Mouse (Mus musculus) lung, embryonic 14.5 days (tissue): ENCODE measurements at regions not wholly inside any gene's neighbourhood (a gene's known extent, or its start where the extent isn't known, plus 50 kb on each side); places are given as distances from the start of the nearest gene placed in this dataset.
A peak's percentile ranks its signal among the peaks of the same experiment; 100 is the strongest.

Experiments
- ATAC-seq: fragments of 200-750 bp; cut with Nextera tagmentation; 2 replicates; pipeline ENCODE4 v1.8.0; 2017; ENCODE audit warnings: mild to moderate bottlenecking, moderate TSS enrichment, moderate library complexity; ENCODE audit not compliant: insufficient read depth
- DNase-seq: peaks from one replicate; pipeline ENCODE4 v3.0.0-alpha.2; 2015
- H3K27ac ChIP-seq: fragments of 300-500 bp; sonication (generic); 2 replicates; pipeline ENCODE4 v1.5.1; 2014; ENCODE audit warnings: low read depth, mild to moderate bottlenecking, moderate library complexity
- H3K27me3 ChIP-seq: fragments of 300-500 bp; sonication (generic); 2 replicates; pipeline ENCODE4 v1.6.1; 2014; ENCODE audit warnings: low read length, control low read depth; ENCODE audit not compliant: insufficient read depth
- H3K36me3 ChIP-seq: fragments of 300-500 bp; sonication (generic); 2 replicates; pipeline ENCODE4 v1.6.1; 2014; ENCODE audit warnings: control low read depth; ENCODE audit not compliant: insufficient read depth
- H3K4me1 ChIP-seq: fragments of 300-500 bp; sonication (generic); 2 replicates; pipeline ENCODE4 v1.6.1; 2014; ENCODE audit warnings: antibody characterized with exemption, control low read depth; ENCODE audit not compliant: insufficient read depth
- H3K4me2 ChIP-seq: fragments of 300-500 bp; sonication (generic); 2 replicates; pipeline ENCODE4 v1.6.1; 2014; ENCODE audit warnings: mild to moderate bottlenecking
- H3K4me3 ChIP-seq: fragments of 300-500 bp; sonication (generic); 2 replicates; pipeline ENCODE4 v1.5.1; 2014; ENCODE audit warnings: low read depth, low read length
- H3K9ac ChIP-seq: fragments of 300-500 bp; sonication (generic); 2 replicates; pipeline ENCODE4 v1.6.1; 2014
- H3K9me3 ChIP-seq: fragments of 300-500 bp; sonication (generic); 2 replicates; pipeline ENCODE4 v1.6.1; 2016; ENCODE audit warnings: low read depth, low read length, control low read depth
- CTCF ChIP-seq: IDR thresholded peaks from 2 replicates; pipeline ENCODE4 v1.5.1; 2016; ENCODE audit warnings: antibody characterized with exemption, low read depth
- WGBS: fragments of 180-500 bp; shearing (Covaris S2); extraction: QIAGEN DNeasy Blood & Tissue Kit; methylation state at CpG from one replicate; pipeline ENCODE4 v1.1.7; 2014; 5-methylcytosine and 5-hydroxymethylcytosine counted together

DNA sequence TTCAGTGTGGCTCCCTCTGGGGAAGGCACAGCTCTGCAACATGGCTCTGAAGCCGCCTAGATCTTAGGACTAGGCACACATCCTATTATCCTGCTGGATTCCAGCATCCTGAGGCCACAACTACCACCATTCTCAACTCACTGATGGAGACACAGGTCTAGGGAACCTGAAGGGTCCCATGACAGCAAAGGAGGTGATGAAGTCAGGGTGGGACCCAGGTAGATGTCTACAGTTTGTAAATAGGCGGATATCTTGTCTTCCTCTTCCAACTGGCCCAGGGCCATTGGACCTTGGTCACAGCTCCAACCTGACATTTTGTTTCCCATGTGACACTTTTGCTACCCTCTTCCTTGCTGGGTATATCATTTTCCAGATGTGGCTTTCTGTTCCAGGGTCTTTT, 106.4 kb downstream of the Vapb start:
- Histone ChIP-seq H3K9ac (no peak overlapping the region), H3K9me3 (no peaks in the 10 kb centered on the region), H3K36me3 (no peaks in the 10 kb centered on the region), H3K27ac (no peak overlapping the region), H3K4me1 (no peaks in the 10 kb centered on the region), H3K4me2 (no peak overlapping the region), H3K4me3 (no peak overlapping the region), H3K27me3 (no peaks in the 10 kb centered on the region)
- DNase-seq: no peak
- TF ChIP-seq CTCF: no peak
- no peak for ATAC-seq
- WGBS: 81% methylated on average over 2 of the region's 2 CpGs

DNA sequence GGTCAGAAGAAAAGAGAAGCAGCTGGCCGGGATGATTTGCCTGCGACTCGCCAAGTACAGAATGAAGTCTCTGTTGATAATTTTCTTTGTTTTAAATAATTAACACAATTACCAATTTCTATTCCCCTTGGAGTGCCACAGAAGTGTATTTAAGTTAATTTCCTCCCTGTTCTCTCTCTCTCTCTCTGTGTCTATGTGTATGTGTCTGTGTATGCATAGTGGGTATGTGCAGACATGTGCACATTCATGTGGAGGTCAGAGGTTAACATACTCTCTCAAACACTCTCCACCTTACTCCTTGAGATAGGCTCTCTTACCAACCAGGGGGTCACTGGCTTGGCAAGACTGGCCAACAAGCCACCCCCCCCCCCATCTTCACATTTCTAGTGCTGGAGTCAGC, 107.2 kb downstream of the Vapb start:
- no peak overlapping the region for H3K4me3 ChIP-seq
- H3K9me3 ChIP-seq: no peaks in the 10 kb centered on the region
- no peaks in the 10 kb centered on the region for H3K36me3 ChIP-seq
- WGBS: 62% methylated on average over 3 of the region's 3 CpGs
- no peak overlapping the region for H3K9ac ChIP-seq
- no peak for ATAC-seq
- H3K27me3 ChIP-seq: no peaks in the 10 kb centered on the region
- TF ChIP-seq CTCF: no peak
- no peaks in the 10 kb centered on the region for H3K4me1 ChIP-seq
- no peak overlapping the region for H3K27ac ChIP-seq
- no peak overlapping the region for H3K4me2 ChIP-seq
- no peak for DNase-seq

DNA sequence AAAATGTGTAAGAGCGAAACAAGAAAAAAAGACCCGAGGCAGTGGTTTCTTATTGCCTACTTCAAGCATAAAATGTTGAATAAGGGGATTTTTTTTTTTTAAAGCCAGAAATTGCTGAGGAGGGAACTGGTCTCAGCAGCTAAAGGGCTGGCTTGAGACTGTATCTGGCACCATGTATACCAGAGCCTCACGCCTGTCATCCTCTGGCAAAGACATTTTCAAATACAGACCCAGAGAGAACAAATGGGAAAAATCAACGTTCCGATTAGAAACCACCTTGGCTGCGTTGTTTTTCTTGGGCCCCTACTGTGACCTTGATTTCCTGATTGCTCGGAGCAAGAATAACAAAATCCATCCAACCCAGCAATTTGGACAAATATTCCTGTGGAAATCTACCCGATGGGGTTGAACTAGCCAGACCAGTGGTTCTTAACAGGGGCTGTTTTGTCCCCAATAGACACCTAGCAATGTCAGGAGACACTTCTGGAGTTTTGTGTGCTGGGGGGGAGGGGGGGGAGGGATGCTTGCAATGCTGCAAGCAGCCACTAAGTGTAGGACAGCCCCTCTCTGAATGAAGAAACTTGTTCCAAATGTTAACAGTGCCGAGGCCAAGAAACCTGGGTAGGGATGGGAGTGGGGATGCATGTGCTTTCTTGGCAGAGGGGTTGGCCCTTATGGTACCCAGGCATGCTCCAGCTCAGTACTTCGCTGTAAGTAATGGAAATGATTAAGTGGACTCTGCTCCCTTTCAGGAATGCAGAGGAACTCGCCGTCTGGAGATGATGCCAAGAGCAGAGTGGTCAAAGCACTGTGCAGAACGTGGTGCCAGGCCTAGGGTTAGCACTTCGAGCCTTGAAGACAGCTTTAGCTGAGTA, 108.1 kb downstream of the Vapb start:
- H3K27ac ChIP-seq: no peak overlapping the region
- no peak for ATAC-seq

DNA sequence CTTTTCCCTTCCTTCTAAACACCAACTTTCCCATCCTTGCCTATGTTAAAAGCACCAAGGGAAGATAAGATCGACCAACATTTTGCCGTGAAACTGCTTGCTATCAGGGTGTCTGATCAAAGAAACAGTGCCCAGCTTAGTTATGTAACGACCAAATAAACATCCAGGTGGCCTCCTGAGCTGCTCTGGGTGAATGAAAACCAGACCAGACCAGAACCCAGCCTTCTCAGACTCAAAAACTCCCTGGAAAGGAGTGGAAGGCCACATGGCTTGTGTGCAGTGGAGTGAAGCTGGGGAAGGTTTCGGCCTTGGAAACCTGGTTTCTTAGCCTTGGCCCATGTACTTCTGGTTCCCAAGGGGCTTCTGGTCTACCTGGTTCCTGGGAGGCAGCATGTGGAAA, 113.7 kb downstream of the Vapb start:
- Histone ChIP-seq H3K4me1 (no peaks in the 10 kb centered on the region), H3K4me2 (no peak overlapping the region), H3K9me3 (no peaks in the 10 kb centered on the region), H3K36me3 (no peaks in the 10 kb centered on the region), H3K9ac (no peak overlapping the region), H3K4me3 (no peak overlapping the region), H3K27ac (no peak overlapping the region), H3K27me3 (no peaks in the 10 kb centered on the region)
- WGBS: 38% methylated on average over 4 of the region's 4 CpGs
- no peak for TF ChIP-seq CTCF
- no peak for ATAC-seq
- no peak for DNase-seq

More for the DNA sequence above, 108.1 kb downstream of the Vapb start:
- 67% methylated on average over 14 of the region's 14 CpGs for WGBS
- no peaks in the 10 kb centered on the region for H3K4me1 ChIP-seq
- H3K4me3 ChIP-seq: no peak overlapping the region
- TF ChIP-seq CTCF: no peak
- H3K36me3 ChIP-seq: no peaks in the 10 kb centered on the region
- no peak overlapping the region for H3K4me2 ChIP-seq
- no peaks in the 10 kb centered on the region for H3K9me3 ChIP-seq
- no peak for DNase-seq
- H3K9ac ChIP-seq: no peak overlapping the region
- H3K27me3 ChIP-seq: no peaks in the 10 kb centered on the region

DNA sequence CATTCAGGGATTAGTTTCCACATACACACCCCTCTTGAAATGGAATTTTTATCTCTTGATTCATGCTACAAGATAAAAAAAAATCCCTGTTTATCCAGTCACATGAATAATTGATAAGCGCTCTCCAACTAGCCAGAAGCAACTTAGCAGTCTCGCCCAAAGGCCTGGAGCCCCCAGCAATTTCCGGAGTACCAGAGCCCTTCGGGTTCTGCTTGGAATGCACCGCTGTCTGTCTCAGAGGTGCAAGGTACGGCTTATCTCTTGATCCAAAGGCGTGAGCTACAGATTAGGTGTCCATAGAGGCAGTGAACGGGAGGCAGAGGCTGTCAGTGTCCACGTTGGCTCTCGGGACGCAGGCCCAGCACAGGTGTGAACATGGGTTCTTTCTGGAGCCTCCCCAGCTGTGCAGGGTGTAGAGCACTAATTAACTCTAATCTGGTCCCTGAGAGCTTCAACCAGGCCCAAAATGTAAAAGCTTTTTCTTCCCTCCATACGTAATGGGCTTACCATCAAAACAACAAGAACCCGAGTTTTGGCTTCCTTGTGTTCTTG, 116.9 kb downstream of the Vapb start:
- Histone ChIP-seq H3K9me3 (no peaks in the 10 kb centered on the region), H3K27ac (no peak overlapping the region), H3K36me3 (no peaks in the 10 kb centered on the region), H3K4me3 (no peak overlapping the region), H3K27me3 (no peaks in the 10 kb centered on the region), H3K9ac (no peak overlapping the region), H3K4me1 (no peaks in the 10 kb centered on the region), H3K4me2 (no peak overlapping the region)
- peak; percentile 70; the same call in 1 of the 2 replicates for ATAC-seq
- no peak for TF ChIP-seq CTCF
- peak; percentile 47 for DNase-seq
- WGBS: 27% methylated on average over 13 of the region's 13 CpGs

DNA sequence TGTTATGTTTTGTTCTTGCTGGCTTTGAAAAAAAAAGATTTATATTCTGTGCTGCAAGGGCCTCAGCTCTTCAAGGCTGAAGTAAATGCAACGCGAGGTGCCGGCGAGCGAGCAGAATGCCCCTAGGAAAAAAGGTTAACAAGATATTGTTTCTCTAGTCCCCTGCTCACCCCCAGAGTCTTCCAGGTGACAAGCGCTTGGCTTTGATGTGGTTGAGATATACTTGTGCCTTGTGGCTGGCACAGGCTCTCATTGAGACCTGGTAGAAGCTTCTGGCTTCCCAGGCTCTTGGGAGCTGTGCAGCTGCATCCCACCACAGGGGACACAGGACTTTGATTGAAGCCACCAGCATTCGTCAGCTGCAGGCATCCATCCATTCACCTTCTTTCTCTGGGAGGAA, 117.5 kb downstream of the Vapb start:
- H3K27me3 ChIP-seq: no peaks in the 10 kb centered on the region
- H3K4me2 ChIP-seq: no peak overlapping the region
- no peaks in the 10 kb centered on the region for H3K4me1 ChIP-seq
- 48% methylated on average over 7 of the region's 7 CpGs for WGBS
- no peaks in the 10 kb centered on the region for H3K9me3 ChIP-seq
- no peak for TF ChIP-seq CTCF
- no peak overlapping the region for H3K9ac ChIP-seq
- no peak overlapping the region for H3K4me3 ChIP-seq
- H3K36me3 ChIP-seq: no peaks in the 10 kb centered on the region
- DNase-seq: no peak
- ATAC-seq: no peak
- H3K27ac ChIP-seq: no peak overlapping the region

DNA sequence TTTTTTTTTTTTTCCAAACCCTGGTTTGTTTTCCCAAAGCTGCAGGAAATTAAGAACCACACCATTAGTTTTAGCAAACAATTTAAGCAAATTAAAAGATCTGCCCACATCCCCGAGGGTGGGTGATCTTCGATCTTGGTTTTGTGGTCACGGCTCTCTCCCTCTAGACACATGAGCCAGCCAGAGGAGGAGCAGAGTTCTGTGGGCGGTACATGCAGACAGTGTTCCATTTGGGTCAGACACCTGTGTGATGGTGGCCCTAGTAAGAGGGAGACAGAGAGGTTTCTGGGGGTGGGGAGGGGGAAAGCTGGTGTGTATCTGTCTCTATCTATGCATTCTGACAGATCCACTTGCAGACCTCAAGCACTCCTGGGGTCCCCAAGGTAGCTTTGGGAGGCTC, 118.0 kb downstream of the Vapb start:
- DNase-seq: no peak
- no peak overlapping the region for H3K27ac ChIP-seq
- H3K36me3 ChIP-seq: no peaks in the 10 kb centered on the region
- H3K9me3 ChIP-seq: no peaks in the 10 kb centered on the region
- ATAC-seq: no peak
- no peak overlapping the region for H3K4me3 ChIP-seq
- TF ChIP-seq CTCF: no peak
- H3K4me2 ChIP-seq: no peak overlapping the region
- H3K4me1 ChIP-seq: no peaks in the 10 kb centered on the region
- H3K9ac ChIP-seq: no peak overlapping the region
- no peaks in the 10 kb centered on the region for H3K27me3 ChIP-seq
- WGBS: 57% methylated on average over 4 of the region's 4 CpGs
